Comparison of ENCODE assay signal across 8 mouse cellular contexts in genomic region chr15:82128398-82128797, GRCm38 (mm10). TPM values are rescaled to one million over a fixed set of nuclear protein-coding genes. Genes with fewer than 3 reads are reported as not detected.
A peak's percentile ranks its signal among the peaks of the same experiment; 100 is the strongest.
DNase-seq lines count a peak whose midpoint lies in the region; ATAC-seq and TF ChIP-seq lines count a peak whose summit lies in the region.

No protein-coding gene starts in this region.

- H3K9ac ChIP-seq in intestine, embryonic 16.5 days (ENCODE audit: low read depth, low read length): peak overlapping the region; percentile 88
- peak overlapping the region; percentile 75 for H3K9ac ChIP-seq in neural tube, embryonic 14.5 days (replicated peaks; ENCODE audit: low read depth, low read length)

- no peaks in the 10 kb centered on the region for H3K27me3 ChIP-seq in testis, adult 2 months (ENCODE audit: control insufficient read depth, insufficient read depth, low read length)
- H3K27me3 ChIP-seq in intestine, embryonic 16.5 days (replicated peaks; ENCODE audit: control insufficient read depth, insufficient read depth, low read length): peaks cover 10% of the 10 kb centered on the region
- H3K27me3 ChIP-seq in neural tube, embryonic 14.5 days (ENCODE audit: control insufficient read depth, insufficient read depth, low read length): no peaks in the 10 kb centered on the region

- peak; percentile 46 for DNase-seq in embryo, embryonic 10.5 days (ENCODE audit: low spot score)
- DNase-seq in embryo, embryonic 9.5 days (ENCODE audit: extremely low spot score): no peak
- DNase-seq in testis, postnatal 14 days (ENCODE audit: low spot score): no peak
- no peak for DNase-seq in cerebellum, postnatal 36 days
- DNase-seq in frontal cortex, postnatal 25 days (ENCODE audit: low spot score in 2 of 2): no peak

- peak overlapping the region; percentile 90 for H3K4me3 ChIP-seq in testis, adult 2 months (ENCODE audit: control insufficient read depth, low read depth, low read length)
- H3K4me3 ChIP-seq in intestine, embryonic 16.5 days (ENCODE audit: low read length): peak overlapping the region; percentile 81
- peak overlapping the region; percentile 74 for H3K4me3 ChIP-seq in neural tube, embryonic 14.5 days (ENCODE audit: low read depth, low read length)

- H3K36me3 ChIP-seq in testis, adult 2 months (ENCODE audit: control insufficient read depth, insufficient read depth, low read length): no peaks in the 10 kb centered on the region; the same call in 1 of the 2 replicates
- H3K36me3 ChIP-seq in intestine, embryonic 16.5 days (ENCODE audit: control insufficient read depth, insufficient read depth, low read length): no peaks in the 10 kb centered on the region
- no peaks in the 10 kb centered on the region for H3K36me3 ChIP-seq in neural tube, embryonic 14.5 days (ENCODE audit: control insufficient read depth, insufficient read depth, low read length)

- no peak for TF ChIP-seq CTCF in testis, adult 2 months (IDR thresholded peaks at IDR 0.05; ENCODE audit: control insufficient read depth, insufficient read depth, insufficient replicate concordance, low read depth, low read length)

- peak overlapping the region; percentile 95 for H3K4me2 ChIP-seq in intestine, embryonic 16.5 days (ENCODE audit: low read depth, low read length)
- peak overlapping the region; percentile 92 for H3K4me2 ChIP-seq in neural tube, embryonic 14.5 days (ENCODE audit: low read depth, low read length)

- TF ChIP-seq POLR2A in testis, adult 2 months (IDR thresholded peaks at IDR 0.05; ENCODE audit: control insufficient read depth, low read depth, low read length): no peak

- H3K9me3 ChIP-seq in intestine, embryonic 16.5 days (ENCODE audit: control insufficient read depth, low read length): no peaks in the 10 kb centered on the region
- no peaks in the 10 kb centered on the region for H3K9me3 ChIP-seq in neural tube, embryonic 14.5 days (ENCODE audit: control insufficient read depth, low read length)

- H3K4me1 ChIP-seq in testis, adult 2 months (ENCODE audit: control insufficient read depth, insufficient read depth, low read length): peaks cover 7% of the 10 kb centered on the region; the same call in 1 of the 2 replicates
- peaks cover 8% of the 10 kb centered on the region for H3K4me1 ChIP-seq in intestine, embryonic 16.5 days (ENCODE audit: control insufficient read depth, insufficient read depth, low read length)
- H3K4me1 ChIP-seq in neural tube, embryonic 14.5 days (ENCODE audit: control insufficient read depth, insufficient read depth, low read length): peaks cover 3% of the 10 kb centered on the region; the same call in 1 of the 2 replicates

- no peak for ATAC-seq in intestine, embryonic 16.5 days
- ATAC-seq in neural tube, embryonic 14.5 days (ENCODE audit: low read depth): no peak

- 3% methylated on average over 5 of the region's 5 CpGs for WGBS in intestine, embryonic 16.5 days
- WGBS in neural tube, embryonic 14.5 days: 2% methylated on average over 5 of the region's 5 CpGs

- H3K27ac ChIP-seq in testis, adult 2 months (ENCODE audit: control insufficient read depth, insufficient read depth, low read depth, low read length): peak overlapping the region; percentile 85; the same call in 1 of the 2 replicates
- peak overlapping the region; percentile 68 for H3K27ac ChIP-seq in intestine, embryonic 16.5 days (ENCODE audit: low read length)
- H3K27ac ChIP-seq in neural tube, embryonic 14.5 days (ENCODE audit: low read depth, low read length): no peak overlapping the region

RNA-seq across cellular contexts. Expression of gene Ccdc134, which starts 0.7 kb away (rescaled TPM):
- polyA plus RNA-seq in testis, adult 2 months (2012; rRNA removed): 18.1 and 19.9 TPM in 2 replicates
- 9.8 and 11.6 TPM in 2 replicates for polyA plus RNA-seq in intestine, embryonic 16.5 days (2015; fragmentation: Nextera tagmentation; extraction: Ambion mirVana)
- 12.7 and 12.8 TPM in 2 replicates for polyA plus RNA-seq in neural tube, embryonic 14.5 days (2014; fragmentation: Nextera tagmentation; extraction: Ambion mirVana)

RNA-seq across cellular contexts. Expression of gene Srebf2, which starts 18.6 kb away (rescaled TPM):
- 36.2 and 40.1 TPM in 2 replicates for polyA plus RNA-seq in testis, adult 2 months (2012; rRNA removed)
- polyA plus RNA-seq in intestine, embryonic 16.5 days (2015; fragmentation: Nextera tagmentation; extraction: Ambion mirVana): 138 and 141 TPM in 2 replicates
- polyA plus RNA-seq in neural tube, embryonic 14.5 days (2014; fragmentation: Nextera tagmentation; extraction: Ambion mirVana): 141 and 164 TPM in 2 replicates

RNA-seq across cellular contexts. Expression of gene Mei1, which starts 58.6 kb away (rescaled TPM):
- polyA plus RNA-seq in testis, adult 2 months (2012; rRNA removed): 8.2 and 10.3 TPM in 2 replicates
- not detected in 2 replicates for polyA plus RNA-seq in intestine, embryonic 16.5 days (2015; fragmentation: Nextera tagmentation; extraction: Ambion mirVana)
- polyA plus RNA-seq in neural tube, embryonic 14.5 days (2014; fragmentation: Nextera tagmentation; extraction: Ambion mirVana): not detected in 2 replicates
